Mouse (Mus musculus) spleen, postnatal 0 days (tissue): Measurements from ENCODE around the gene Vmn1r60. TPM values are rescaled to one million over a fixed set of nuclear protein-coding genes. Genes with fewer than 3 reads are reported as not detected.

ENCODE experiments used
- polyA plus RNA-seq: library from polyadenylated mRNA; unstranded; fragments of >200 nt; fragmentation: Nextera tagmentation; extraction: Ambion mirVana; gene quantifications from 2 replicates; pipeline ENCODE4 v1.2.1, GENCODE M21; 2015

Gene Vmn1r60
- not detected in 2 replicates for polyA plus RNA-seq

DNA sequence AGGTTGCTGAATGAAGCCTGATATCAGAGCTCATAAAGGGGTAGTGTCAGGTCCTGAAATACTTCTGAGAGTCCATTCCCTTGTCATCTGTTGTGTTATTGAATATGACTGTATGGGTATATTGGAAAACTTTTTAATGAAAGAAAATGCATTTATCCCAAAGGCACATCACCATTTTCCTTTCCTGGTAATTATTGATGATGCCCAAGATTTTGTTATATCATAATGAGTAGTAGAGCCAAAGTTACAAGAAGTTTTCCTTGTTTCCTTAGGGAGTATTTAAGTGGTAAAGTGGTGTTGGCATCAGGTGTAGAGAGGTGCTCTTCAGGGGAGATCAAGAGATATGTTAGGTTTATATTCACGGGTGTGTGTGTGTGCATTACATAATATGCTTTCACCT is at the start of gene Vmn1r60:
Vmn1r60 (minus strand) TSS at position 101 of the 400 bp plus-strand sequence.

GRCm38 (mm10) chr7:5493856-5494255 is 53.3 kb downstream of the Vmn1r60 start, which contains the start of gene Vmn2r28:
Vmn2r28 (minus strand) TSS chr7:5493956.

Other genes with a start within 250 kb of the Vmn1r60 start
- gene Gm5065, start 196.8 kb downstream of the Vmn1r60 start, polyA plus RNA-seq: not detected in 2 replicates
- not detected in 2 replicates for gene Nlrp2, start 196.3 kb downstream of the Vmn1r60 start, polyA plus RNA-seq
- not detected in 2 replicates for gene Vmn1r58, start 133.9 kb downstream of the Vmn1r60 start, polyA plus RNA-seq
- not detected in 2 replicates for gene Vmn1r59, start 90.5 kb downstream of the Vmn1r60 start, polyA plus RNA-seq
- not detected in 2 replicates for gene Vmn2r28, start 53.4 kb downstream of the Vmn1r60 start, polyA plus RNA-seq
- gene Vmn1r61, start 66.0 kb upstream of the Vmn1r60 start, polyA plus RNA-seq: not detected in 2 replicates
- gene Vmn1r62, start 126.3 kb upstream of the Vmn1r60 start, polyA plus RNA-seq: not detected in 2 replicates